Mouse (Mus musculus) subcutaneous adipose tissue, adult 2 months (tissue): ENCODE measurements around the gene Nmb. TPM values are rescaled to one million over a fixed set of nuclear protein-coding genes. Genes with fewer than 3 reads are reported as not detected.

Experiments
- polyA plus RNA-seq: library from polyadenylated mRNA; depleted of rRNA; stranded (reverse); fragments of >200 nt; gene quantifications from 2 replicates; pipeline ENCODE4 v1.2.3, GENCODE M21; 2012; ENCODE audit warnings: low replicate concordance; rRNA removed

The Nmb gene
- polyA plus RNA-seq: 5.0 and 6.4 TPM in 2 replicates

GRCm38 (mm10) chr7:80904921-80905515 is at the start of gene Nmb:
Nmb (minus strand) TSS chr7:80905076.

GRCm38 (mm10) chr7:80947445-80948350 is 42.8 kb upstream of the Nmb start, which contains the start of gene Sec11a:
Sec11a (minus strand) TSS chr7:80947780.

GRCm38 (mm10) chr7:80900944-80901501 is 3.9 kb downstream of the Nmb start, which contains the start of gene Wdr73:
Wdr73 (minus strand) TSS chr7:80901269.

GRCm38 (mm10) chr7:80860729-80861274 is 44.1 kb downstream of the Nmb start, which contains the start of gene Zscan2:
Zscan2 (plus strand) TSS chr7:80860920.

Other genes starting within 250 kb of the Nmb start
- gene Crtc3, start 216.2 kb downstream of the Nmb start, polyA plus RNA-seq: 20.1 and 27.2 TPM in 2 replicates
- 55.5 and 108 TPM in 2 replicates for gene Iqgap1, start 79.1 kb downstream of the Nmb start, polyA plus RNA-seq
- 2.8 and 6.7 TPM in 2 replicates for gene Zscan2, start 44.2 kb downstream of the Nmb start, polyA plus RNA-seq
- gene Wdr73, start 3.8 kb downstream of the Nmb start, polyA plus RNA-seq: 12.1 and 23.6 TPM in 2 replicates
- gene Sec11a, start 42.7 kb upstream of the Nmb start, polyA plus RNA-seq: 40.6 and 67.2 TPM in 2 replicates
- 16.8 and 32.1 TPM in 2 replicates for gene Zfp592, start 88.6 kb upstream of the Nmb start, polyA plus RNA-seq
- 0.07 and 0.15 TPM in 2 replicates for gene Alpk3, start 152.5 kb upstream of the Nmb start, polyA plus RNA-seq
- 0.12 and 0.17 TPM in 2 replicates for gene Slc28a1, start 209.7 kb upstream of the Nmb start, polyA plus RNA-seq